Mouse (Mus musculus): ENCODE measurements around the gene Pfkfb4.

The Pfkfb4 gene

GRCm38 (mm10) chr9:109058006-109058765 is 66.6 kb downstream of the Pfkfb4 start:
- no peak for DNase-seq (ENCODE audit: low spot score)

- peak; percentile 82 for DNase-seq (ENCODE audit: low spot score)
Observed at GRCm38 (mm10) chr9:109059136-109059903, 67.7 kb downstream of the Pfkfb4 start, which contains the start of gene Trex1. Trex1 (minus strand) TSS chr9:109059734.

GRCm38 (mm10) chr9:109060184-109060897 is 68.8 kb downstream of the Pfkfb4 start:
- no peak for DNase-seq (ENCODE audit: low spot score)

GRCm38 (mm10) chr9:109060898-109061295 is 69.3 kb downstream of the Pfkfb4 start:
- no peak for DNase-seq (ENCODE audit: low spot score)

GRCm38 (mm10) chr9:109068095-109068735 is 76.6 kb downstream of the Pfkfb4 start:
- DNase-seq (ENCODE audit: low spot score) = no peak

- peak; percentile 88 for DNase-seq (ENCODE audit: low spot score)
Observed at GRCm38 (mm10) chr9:109073661-109074573, 82.3 kb downstream of the Pfkfb4 start, which contains the start of gene Atrip. Atrip (minus strand) TSS chr9:109074124.

GRCm38 (mm10) chr9:109080516-109080915 is 88.9 kb downstream of the Pfkfb4 start:
- DNase-seq (ENCODE audit: low spot score) = no peak

GRCm38 (mm10) chr9:109081749-109082123 is 90.2 kb downstream of the Pfkfb4 start:
- no peak for DNase-seq (ENCODE audit: low spot score)

All from left cerebral cortex, adult 11 months (tissue).